Mouse (Mus musculus): Measurements from ENCODE around the gene 1700020N01Rik. TPM values are rescaled to one million over a fixed set of nuclear protein-coding genes. Genes with fewer than 3 reads are reported as not detected.

The 1700020N01Rik gene
- polyA plus RNA-seq, 1 experiment from 2014 or later: not detected

DNA sequence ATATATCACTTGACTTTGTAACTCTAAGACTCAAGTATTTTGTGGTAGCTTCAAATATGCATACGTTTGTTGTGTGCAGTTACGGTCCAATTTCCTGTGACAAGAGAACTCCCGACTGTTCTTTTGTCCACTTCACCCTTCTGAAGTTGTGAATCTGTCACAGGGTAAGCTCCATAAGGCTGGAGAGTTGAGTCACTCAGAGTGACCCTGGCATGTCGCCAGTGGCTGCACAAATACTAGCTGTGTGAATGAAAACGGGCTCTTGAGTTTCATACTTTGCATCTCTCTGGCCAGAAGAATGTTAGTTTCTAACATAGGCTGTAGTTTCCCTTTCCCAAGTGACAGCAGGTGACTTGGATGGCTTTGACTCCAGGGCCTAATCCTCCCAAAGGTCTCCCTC lies 14.0 kb downstream of the 1700020N01Rik start:
- Histone ChIP-seq H3K9me3 (no peaks in the 10 kb centered on the region), H3K4me3 (replicated peaks) (no peak overlapping the region), H3K4me2 (replicated peaks) (no peak overlapping the region), H3K27ac (no peak overlapping the region), H3K36me3 (no peaks in the 10 kb centered on the region), H3K9ac (no peak overlapping the region), H3K27me3 (replicated peaks) (no peaks in the 10 kb centered on the region), H3K4me1 (replicated peaks) (peaks cover 10% of the 10 kb centered on the region)
- no peak for ATAC-seq
- WGBS: 68% methylated on average over 5 of the region's 5 CpGs

DNA sequence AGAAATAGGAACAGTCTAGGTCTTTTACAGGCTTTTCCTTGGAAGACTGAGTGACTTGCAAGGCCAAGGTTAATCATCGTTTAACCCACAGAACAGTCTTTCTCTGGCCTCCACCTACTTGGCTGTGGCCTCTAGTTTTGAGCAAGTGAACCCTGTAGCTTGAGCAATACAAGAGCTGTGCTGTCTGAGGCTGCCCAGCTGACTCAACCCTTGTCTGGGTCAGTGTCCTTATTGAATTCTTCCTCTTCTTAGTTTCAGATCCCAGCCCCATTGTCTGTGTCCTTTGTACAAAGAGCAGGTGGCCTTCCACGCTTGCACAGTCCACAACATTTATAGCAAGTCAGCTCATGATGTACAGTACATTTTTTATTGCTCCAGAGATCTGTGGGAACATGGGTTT lies 16.6 kb downstream of the 1700020N01Rik start:
- Histone ChIP-seq H3K27me3 (replicated peaks) (no peaks in the 10 kb centered on the region), H3K4me3 (replicated peaks) (no peak overlapping the region), H3K4me2 (replicated peaks) (no peak overlapping the region), H3K4me1 (replicated peaks) (peaks cover 10% of the 10 kb centered on the region), H3K9me3 (no peaks in the 10 kb centered on the region), H3K27ac (0 out of 2 replicates have a peak overlapping the region, but pooled peaks have one; percentile 36), H3K36me3 (no peaks in the 10 kb centered on the region), H3K9ac (no peak overlapping the region)
- 50% methylated on average over 2 of the region's 2 CpGs for WGBS
- peak; percentile 65 for ATAC-seq

DNA sequence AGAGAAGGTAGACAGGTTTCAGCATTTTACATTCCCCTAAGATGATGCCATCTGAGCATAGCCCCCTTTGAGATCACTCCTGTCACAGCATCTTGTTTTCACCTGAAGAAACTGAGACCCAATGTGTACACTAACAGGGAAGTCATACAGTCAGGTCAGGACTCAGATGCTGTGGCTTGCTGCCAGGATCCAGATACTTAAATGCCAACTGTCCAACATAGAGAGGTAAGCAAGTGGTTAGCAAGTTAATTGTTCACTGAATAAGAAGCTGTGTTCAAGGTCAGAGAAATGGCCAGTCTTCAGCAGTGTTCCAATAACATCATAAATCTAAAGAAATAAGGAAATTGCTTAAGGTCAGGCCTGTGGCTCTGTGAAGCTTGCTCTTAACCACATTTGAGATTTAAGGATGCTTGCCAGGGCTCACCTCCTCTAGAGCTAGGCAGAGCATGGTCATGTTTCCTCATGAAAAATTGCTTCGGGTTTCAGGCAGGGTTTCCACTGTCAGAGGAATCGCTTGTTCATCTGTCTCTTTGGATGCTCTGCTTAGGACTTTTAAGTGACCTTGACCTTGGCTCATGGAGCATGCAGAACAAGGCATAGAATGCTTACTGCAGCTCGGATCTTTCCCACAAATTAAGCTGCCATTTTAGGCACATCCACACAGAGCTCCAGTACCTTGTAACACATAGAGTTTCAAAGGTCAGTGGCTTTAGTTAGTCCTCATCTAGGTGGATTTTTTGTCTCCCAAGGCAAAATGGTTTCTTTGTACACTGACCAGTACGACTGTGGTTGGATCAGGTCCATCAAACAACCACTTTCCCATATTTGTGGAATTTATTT lies 20.3 kb downstream of the 1700020N01Rik start:
- ATAC-seq: peak; percentile 37
- Histone ChIP-seq H3K4me2 (replicated peaks) (no peak overlapping the region), H3K27me3 (replicated peaks) (no peaks in the 10 kb centered on the region), H3K9me3 (no peaks in the 10 kb centered on the region), H3K4me1 (replicated peaks) (no peaks in the 10 kb centered on the region; the same call in 1 of the 2 replicates), H3K27ac (no peak overlapping the region), H3K36me3 (no peaks in the 10 kb centered on the region), H3K4me3 (replicated peaks) (no peak overlapping the region), H3K9ac (no peak overlapping the region)
- 72% methylated on average over 4 of the region's 4 CpGs for WGBS

DNA sequence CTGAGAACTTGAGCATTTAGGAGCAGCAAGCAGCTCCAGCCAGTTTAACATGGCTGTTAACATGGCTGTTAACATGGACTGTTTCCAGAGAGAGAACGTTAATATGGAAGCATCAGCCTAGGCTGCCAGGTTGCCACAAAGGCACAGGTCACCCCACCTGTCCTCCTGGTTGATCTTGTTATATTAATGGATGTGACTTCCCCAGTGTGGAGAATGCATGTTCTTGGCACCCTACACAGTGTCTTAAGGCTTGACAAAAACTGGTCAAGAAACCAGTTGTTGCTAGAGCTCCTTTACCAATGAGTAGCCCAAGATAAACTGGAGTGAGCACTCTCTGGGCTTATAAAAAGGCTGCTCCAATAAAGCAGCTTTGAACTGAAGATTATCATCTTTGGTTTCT lies 21.6 kb downstream of the 1700020N01Rik start:
- Histone ChIP-seq H3K9me3 (no peaks in the 10 kb centered on the region), H3K4me3 (replicated peaks) (no peak overlapping the region), H3K4me2 (replicated peaks) (no peak overlapping the region), H3K27me3 (replicated peaks) (no peaks in the 10 kb centered on the region), H3K4me1 (replicated peaks) (no peaks in the 10 kb centered on the region; the same call in 1 of the 2 replicates), H3K36me3 (no peaks in the 10 kb centered on the region), H3K27ac (no peak overlapping the region), H3K9ac (no peak overlapping the region)
- ATAC-seq: no peak
- 94% methylated on average over 1 of the region's 1 CpGs for WGBS

DNA sequence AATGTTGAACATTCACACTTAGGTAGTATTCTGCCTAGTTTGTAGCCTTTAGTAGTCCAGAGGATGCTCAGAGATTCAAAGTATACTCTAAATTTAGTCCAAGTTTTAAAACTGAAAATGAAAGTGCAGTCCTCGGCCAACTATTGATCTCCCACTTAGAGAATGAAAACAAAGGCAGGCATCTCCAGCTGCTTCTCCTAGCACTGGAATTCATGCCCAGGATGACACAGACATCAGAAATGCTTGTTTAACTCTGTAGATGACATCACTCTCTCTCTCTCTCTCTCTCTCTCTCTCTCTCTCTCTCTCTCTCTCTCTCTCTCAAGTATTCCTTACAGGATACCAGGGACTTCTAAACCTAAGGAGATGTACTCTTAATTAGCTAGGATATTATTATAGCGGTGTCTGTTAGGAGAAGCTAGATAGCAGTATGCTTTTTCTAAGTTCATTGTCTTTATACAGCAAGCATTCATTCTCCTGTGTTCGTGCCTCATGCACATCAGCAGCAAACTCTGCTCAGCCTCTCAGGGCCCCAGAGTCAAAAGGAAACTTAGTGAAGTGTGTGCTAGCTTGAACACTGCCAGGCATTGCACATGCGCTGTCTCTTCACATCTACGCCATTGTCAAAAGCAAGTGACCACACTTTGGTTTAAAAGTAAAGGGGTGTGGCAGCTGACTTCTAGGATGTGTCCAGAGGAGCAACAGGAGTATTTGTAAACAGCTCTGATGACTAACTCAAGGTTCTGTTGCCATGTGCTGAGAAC lies 26.0 kb downstream of the 1700020N01Rik start:
- Histone ChIP-seq H3K4me2 (replicated peaks) (no peak overlapping the region), H3K9me3 (no peaks in the 10 kb centered on the region), H3K4me3 (replicated peaks) (no peak overlapping the region), H3K9ac (no peak overlapping the region), H3K27me3 (replicated peaks) (no peaks in the 10 kb centered on the region), H3K27ac (no peak overlapping the region), H3K36me3 (no peaks in the 10 kb centered on the region), H3K4me1 (replicated peaks) (no peaks in the 10 kb centered on the region)
- ATAC-seq: no peak
- WGBS: 72% methylated on average over 5 of the region's 5 CpGs

DNA sequence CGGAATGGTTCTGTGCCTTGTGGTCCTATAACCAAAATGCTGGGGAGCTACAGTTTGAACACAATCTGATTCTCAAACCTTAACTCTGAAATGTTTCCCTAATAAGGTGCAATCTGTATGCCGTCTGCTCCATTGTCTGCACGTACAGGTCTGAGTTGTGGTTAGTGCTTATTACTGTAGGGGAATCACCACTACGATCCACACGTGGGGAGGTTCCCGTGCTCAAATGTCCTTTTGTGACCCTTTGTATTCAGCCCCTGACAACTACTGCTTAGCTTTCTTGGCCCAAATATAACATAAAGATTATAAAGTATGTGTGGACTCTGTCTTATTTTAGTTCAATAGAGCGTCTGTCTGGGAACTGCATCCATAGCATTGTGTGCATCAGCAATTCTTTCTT lies 29.1 kb downstream of the 1700020N01Rik start:
- H3K27me3 ChIP-seq (replicated peaks): no peaks in the 10 kb centered on the region
- no peaks in the 10 kb centered on the region for H3K36me3 ChIP-seq
- H3K9me3 ChIP-seq: no peaks in the 10 kb centered on the region
- no peak for ATAC-seq
- no peaks in the 10 kb centered on the region for H3K4me1 ChIP-seq (replicated peaks)
- H3K4me3 ChIP-seq (replicated peaks): no peak overlapping the region
- no peak overlapping the region for H3K9ac ChIP-seq
- no peak overlapping the region for H3K4me2 ChIP-seq (replicated peaks)
- 74% methylated on average over 7 of the region's 7 CpGs for WGBS
- no peak overlapping the region for H3K27ac ChIP-seq

DNA sequence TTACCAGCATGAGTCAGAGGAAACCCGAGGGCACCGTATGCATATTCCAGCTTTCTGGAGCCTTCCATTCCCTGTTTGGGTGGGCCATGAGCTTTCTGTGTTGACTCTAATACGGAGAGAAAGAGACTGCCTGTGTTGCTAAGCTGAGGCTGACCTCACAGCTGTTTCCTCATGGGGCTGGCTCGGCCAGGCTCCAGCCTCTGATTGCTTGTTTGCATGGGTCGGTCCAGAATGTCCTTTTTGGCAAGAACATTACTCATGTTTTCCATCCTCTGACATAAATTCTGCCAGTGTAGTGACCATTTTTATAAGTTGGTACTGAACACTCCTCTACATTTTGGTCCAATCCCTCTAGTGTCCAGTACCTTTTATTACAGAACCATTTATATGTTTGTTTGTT lies 35.6 kb downstream of the 1700020N01Rik start:
- ATAC-seq: no peak
- 65% methylated on average over 5 of the region's 5 CpGs for WGBS
- Histone ChIP-seq H3K36me3 (no peaks in the 10 kb centered on the region), H3K9me3 (no peaks in the 10 kb centered on the region), H3K4me2 (replicated peaks) (no peak overlapping the region), H3K27me3 (replicated peaks) (no peaks in the 10 kb centered on the region), H3K9ac (no peak overlapping the region), H3K4me3 (replicated peaks) (no peak overlapping the region), H3K4me1 (replicated peaks) (no peaks in the 10 kb centered on the region), H3K27ac (no peak overlapping the region)

DNA sequence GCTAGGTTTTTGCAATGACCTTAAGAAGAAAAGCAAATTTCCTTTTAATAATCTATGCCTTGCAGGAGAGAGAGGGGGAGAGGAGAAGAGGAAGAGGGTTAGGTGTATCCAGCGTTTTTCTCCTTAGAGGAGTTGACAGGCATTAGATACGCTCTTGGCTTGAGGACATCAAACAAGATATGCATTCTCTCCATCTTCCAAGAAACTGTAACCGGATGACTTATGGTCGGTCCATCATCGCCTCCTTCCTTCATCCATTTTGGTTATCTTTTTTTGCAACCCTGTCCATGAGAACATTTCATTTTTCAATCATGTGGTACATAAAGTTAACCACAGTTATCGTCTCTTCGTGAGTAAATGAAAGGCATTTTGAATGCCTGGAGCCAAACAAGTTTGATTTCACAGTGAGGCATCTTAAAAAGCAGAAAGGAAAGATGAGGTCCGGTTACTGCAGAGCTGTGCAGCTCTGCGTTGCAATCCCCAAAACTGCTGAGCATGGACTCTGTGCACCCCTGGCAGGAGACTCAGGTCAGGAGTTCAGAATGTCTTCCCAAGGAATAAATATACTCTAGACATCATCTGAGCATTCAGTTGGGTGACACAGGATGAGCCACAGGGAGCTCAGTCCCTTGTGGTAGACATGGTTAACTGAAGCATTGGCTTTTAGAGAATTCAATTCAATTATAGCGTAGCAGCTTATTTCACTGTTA lies 36.2 kb downstream of the 1700020N01Rik start:
- ATAC-seq: no peak
- no peaks in the 10 kb centered on the region for H3K36me3 ChIP-seq
- no peaks in the 10 kb centered on the region for H3K9me3 ChIP-seq
- no peak overlapping the region for H3K4me2 ChIP-seq (replicated peaks)
- H3K27me3 ChIP-seq (replicated peaks): no peaks in the 10 kb centered on the region
- no peak overlapping the region for H3K27ac ChIP-seq
- WGBS: 84% methylated on average over 10 of the region's 10 CpGs
- no peaks in the 10 kb centered on the region for H3K4me1 ChIP-seq (replicated peaks)
- H3K9ac ChIP-seq: no peak overlapping the region
- no peak overlapping the region for H3K4me3 ChIP-seq (replicated peaks)

DNA sequence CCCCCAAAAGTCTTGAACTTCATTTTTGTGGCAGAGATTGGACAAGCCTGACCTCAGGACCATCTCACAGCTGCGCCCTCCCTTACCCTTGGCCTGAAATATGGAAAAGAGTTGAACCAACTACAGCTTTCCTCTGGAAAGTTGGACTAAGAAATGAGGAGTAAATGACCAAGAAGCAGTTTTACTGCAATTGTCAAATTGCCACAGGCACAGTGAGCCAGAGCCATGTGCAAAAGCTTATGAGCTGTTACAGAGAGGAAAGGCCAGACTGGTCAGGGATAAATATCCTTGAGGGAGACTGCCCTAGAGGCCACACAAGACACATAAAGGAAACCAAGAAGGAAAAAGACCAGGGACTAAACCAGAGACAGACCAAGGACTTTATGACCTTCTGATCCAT lies 38.5 kb downstream of the 1700020N01Rik start:
- ATAC-seq: no peak
- WGBS: 82% methylated on average over 1 of the region's 1 CpGs
- no peak overlapping the region for H3K4me3 ChIP-seq (replicated peaks)
- no peak overlapping the region for H3K4me2 ChIP-seq (replicated peaks)
- H3K27ac ChIP-seq: no peak overlapping the region
- no peaks in the 10 kb centered on the region for H3K27me3 ChIP-seq (replicated peaks)
- no peak overlapping the region for H3K9ac ChIP-seq
- no peaks in the 10 kb centered on the region for H3K36me3 ChIP-seq
- no peaks in the 10 kb centered on the region for H3K9me3 ChIP-seq
- H3K4me1 ChIP-seq (replicated peaks): no peaks in the 10 kb centered on the region

DNA sequence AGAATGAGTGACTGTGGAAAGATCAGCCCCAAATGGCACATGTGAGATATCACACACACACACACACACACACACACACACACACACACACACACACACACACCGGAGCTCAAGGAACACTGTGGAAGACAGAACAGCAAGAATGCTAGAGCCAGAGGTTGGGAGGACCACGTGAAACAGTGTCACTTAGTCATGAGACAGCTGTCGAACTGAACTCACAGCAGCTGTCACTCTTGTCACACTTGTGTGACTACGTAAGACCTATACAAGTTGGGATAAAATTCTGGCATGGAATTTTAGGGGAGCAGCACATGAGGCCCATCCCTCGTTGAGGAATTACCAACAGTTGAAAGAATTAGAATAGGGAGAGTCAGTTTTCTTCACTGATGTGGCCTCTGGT lies 39.7 kb downstream of the 1700020N01Rik start:
- H3K4me1 ChIP-seq (replicated peaks): 0 out of 2 replicates have a peak, but pooled peaks cover 2% of the 10 kb centered on the region
- H3K9me3 ChIP-seq: no peaks in the 10 kb centered on the region
- H3K4me2 ChIP-seq (replicated peaks): no peak overlapping the region
- no peak overlapping the region for H3K27ac ChIP-seq
- ATAC-seq: no peak
- H3K36me3 ChIP-seq: no peaks in the 10 kb centered on the region
- H3K27me3 ChIP-seq (replicated peaks): no peaks in the 10 kb centered on the region
- H3K9ac ChIP-seq: no peak overlapping the region
- WGBS: 72% methylated on average over 5 of the region's 5 CpGs
- no peak overlapping the region for H3K4me3 ChIP-seq (replicated peaks)

DNA sequence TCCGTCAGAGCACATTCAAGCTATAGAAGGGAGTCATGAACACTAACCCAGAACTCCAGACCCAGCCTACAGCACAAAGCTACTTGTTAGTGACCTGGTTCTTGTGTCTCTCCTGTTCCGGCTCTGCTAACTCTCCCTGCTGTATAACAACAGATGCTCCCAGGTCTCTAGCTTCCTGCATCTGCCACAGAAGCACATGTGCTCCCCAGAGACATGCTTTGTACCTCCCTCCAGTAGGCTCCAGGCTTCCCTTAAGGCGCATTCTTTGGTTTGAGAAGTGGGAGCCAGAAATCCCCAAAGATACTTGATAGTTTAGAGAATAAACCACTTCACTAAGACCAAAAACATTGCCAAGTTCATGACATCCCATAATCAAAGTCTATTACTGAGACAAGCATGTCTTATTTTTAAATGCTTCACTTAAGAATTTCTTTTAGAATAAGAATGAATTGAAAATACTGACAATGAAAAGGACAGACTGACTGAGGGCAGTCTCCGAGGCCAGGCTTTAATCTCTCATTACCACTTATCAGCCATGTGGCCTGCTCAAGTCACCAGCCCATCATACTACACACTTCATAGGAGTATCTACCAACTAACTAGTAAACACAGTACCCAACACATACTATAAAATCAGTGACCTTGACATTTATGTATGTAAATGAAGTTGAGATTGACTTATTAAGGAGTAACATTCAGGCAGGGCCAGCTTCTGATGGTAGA lies 43.2 kb downstream of the 1700020N01Rik start:
- H3K4me2 ChIP-seq (replicated peaks): no peak overlapping the region
- no peak overlapping the region for H3K4me3 ChIP-seq (replicated peaks)
- H3K27me3 ChIP-seq (replicated peaks): no peaks in the 10 kb centered on the region
- no peaks in the 10 kb centered on the region for H3K36me3 ChIP-seq
- H3K27ac ChIP-seq: no peak overlapping the region
- WGBS: 71% methylated on average over 4 of the region's 4 CpGs
- no peaks in the 10 kb centered on the region for H3K9me3 ChIP-seq
- no peak overlapping the region for H3K9ac ChIP-seq
- ATAC-seq: no peak
- 0 out of 2 replicates have a peak, but pooled peaks cover 2% of the 10 kb centered on the region for H3K4me1 ChIP-seq (replicated peaks)

DNA sequence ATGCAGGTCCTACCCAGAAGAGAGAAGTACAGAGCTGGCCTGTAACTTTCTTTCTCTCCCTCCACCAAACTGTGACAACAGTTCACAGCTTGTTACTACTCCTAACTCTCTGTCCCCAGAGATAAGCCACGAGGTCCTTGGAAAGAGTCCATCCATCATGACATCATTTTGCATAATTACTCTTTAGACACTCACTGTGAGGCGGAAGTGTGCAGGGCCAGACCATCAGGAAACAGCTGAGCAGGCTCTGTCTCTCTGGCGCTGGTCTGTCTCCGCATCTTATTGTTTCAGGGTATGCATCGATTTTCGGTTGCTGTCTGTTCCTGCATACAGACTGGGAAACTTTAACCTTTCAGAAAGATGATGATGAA lies 43.8 kb downstream of the 1700020N01Rik start:
- no peaks in the 10 kb centered on the region for H3K27me3 ChIP-seq (replicated peaks)
- 56% methylated on average over 6 of the region's 6 CpGs for WGBS
- ATAC-seq: 0 out of 2 replicates have a peak, but pooled peaks have one; percentile 45
- 0 out of 2 replicates have a peak, but pooled peaks cover 2% of the 10 kb centered on the region for H3K4me1 ChIP-seq (replicated peaks)
- no peak overlapping the region for H3K9ac ChIP-seq
- no peak overlapping the region for H3K4me3 ChIP-seq (replicated peaks)
- H3K9me3 ChIP-seq: no peaks in the 10 kb centered on the region
- no peaks in the 10 kb centered on the region for H3K36me3 ChIP-seq
- H3K27ac ChIP-seq: no peak overlapping the region
- H3K4me2 ChIP-seq (replicated peaks): no peak overlapping the region
